Mouse (Mus musculus): ENCODE measurements around the gene Ankmy1.

GRCm38 (mm10) chr1:92841427-92841826, 61.3 kb downstream of the Ankmy1 start:
- no peak for TF ChIP-seq CTCF (conservative IDR thresholded peaks at IDR 0.05; ENCODE audit: low read length)
- no peak for TF ChIP-seq NANOG (IDR thresholded peaks at IDR 0.05; ENCODE audit: borderline replicate concordance, low read length)
- TF ChIP-seq POU5F1 (IDR thresholded peaks at IDR 0.05; ENCODE audit: borderline replicate concordance, low read length): no peak
